Mouse (Mus musculus): ENCODE measurements around the gene Rbms3. TPM values are rescaled to one million over a fixed set of nuclear protein-coding genes. Genes with fewer than 3 reads are reported as not detected.

Rbms3 gene
- polyA plus RNA-seq, 1 experiment, result 2.3 TPM

DNA sequence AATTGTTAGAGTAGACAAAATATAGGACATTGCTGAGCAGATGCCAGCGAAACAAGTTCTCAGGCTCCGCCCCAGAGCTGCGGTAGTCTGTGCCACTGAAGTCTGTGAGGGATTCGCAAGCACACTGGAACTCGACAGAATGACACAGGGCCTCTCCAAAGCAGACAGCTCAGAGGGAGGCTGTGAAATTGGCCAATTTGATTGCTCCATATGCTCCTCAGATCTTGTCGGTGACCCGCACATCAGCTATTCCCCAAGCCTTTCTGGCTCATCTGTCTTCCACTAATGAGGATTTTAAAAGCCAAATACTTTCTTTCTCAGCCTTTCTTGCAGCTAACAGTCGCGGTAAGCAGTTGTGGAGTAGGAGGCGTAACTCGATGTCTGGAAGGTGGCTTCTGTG lies 120.8 kb downstream of the Rbms3 start:
- WGBS, result 79% methylated on average over 11 of the region's 11 CpGs
- DNase-seq (ENCODE audit: low read depth, low spot score), result no peak

DNA sequence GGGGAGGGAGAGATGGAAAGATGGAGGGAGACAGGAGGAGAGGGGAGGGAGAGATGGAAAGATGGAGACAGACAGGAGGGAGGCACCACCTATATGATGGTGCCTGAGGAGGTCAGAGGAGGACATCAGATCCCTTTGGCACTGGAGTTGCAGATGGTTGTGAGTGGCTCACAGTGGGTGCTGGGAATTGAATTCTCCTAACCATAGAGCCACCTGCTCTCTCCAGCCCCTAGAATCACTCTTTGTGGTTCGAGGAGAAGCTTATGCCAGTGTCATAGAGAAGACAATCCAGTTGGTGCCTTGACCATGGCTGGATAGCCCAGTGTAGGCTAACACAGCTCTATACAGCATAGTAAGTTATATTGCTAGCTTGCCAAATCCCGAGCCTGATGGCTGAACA lies 137.8 kb downstream of the Rbms3 start:
- DNase-seq (ENCODE audit: low read depth, low spot score), result no peak
- WGBS, result 58% methylated on average over 2 of the region's 2 CpGs

DNA sequence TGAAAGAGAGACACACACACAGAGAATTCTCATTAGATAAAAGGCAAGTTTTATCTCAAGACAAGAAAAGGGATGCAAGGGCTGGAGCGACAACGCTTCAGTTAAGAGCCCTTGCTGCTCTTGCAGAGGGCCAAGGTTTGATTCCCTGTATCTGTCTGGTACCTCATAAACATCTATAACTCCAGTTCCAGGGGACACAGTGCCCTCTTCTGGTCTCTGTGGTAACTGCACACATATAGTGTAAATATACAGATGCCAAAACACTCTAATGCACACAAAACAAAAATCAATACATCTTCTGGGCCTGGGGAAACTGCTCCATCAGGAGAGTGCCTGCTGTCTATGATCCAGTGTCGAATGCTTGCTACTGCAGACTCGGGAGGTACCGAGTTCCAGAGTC lies 145.3 kb downstream of the Rbms3 start:
- no peak for DNase-seq (ENCODE audit: low read depth, low spot score)
- WGBS, result 91% methylated on average over 5 of the region's 5 CpGs

DNA sequence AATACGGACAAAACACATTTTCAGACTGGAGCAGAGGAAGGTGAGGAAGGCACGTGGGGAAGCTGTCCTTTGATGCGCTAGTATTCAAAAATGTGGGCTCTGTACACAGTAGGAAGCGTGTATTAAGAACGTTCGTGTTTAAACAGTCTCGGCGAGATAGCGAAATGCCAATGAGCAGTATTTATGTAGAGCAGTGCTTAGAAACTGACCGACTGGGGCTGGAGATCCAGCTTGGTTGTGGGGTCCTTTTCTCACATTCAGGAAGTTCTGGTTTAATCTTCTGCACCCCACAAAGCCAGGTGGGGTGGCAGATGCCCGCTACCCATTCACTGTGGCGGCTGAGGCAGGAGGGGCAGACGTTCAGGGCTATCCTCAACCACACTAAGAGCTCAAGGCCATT lies 153.0 kb downstream of the Rbms3 start:
- DNase-seq (ENCODE audit: low read depth, low spot score), result no peak
- 85% methylated on average over 13 of the region's 13 CpGs for WGBS

DNA sequence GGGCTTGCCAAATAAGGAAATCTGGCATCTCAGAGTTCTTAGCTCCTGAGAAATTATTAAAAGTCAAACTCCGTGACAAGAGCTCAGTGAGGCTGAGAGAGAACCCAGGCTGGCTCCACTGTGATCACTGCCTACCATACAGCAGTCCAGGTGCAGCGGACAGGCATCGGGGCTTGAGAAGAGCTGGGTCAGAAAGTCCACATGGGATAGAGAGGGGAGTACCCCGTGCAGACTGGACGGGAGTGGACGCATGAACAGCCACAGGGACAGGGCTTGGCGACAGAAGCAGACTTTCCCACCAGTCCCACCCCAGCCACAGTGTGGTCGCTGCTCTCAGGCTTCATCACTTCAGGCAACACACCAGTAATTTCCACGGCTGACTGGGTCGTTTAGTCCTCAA lies 176.9 kb downstream of the Rbms3 start:
- 59% methylated on average over 10 of the region's 10 CpGs for WGBS
- no peak for DNase-seq (ENCODE audit: low read depth, low spot score)

DNA sequence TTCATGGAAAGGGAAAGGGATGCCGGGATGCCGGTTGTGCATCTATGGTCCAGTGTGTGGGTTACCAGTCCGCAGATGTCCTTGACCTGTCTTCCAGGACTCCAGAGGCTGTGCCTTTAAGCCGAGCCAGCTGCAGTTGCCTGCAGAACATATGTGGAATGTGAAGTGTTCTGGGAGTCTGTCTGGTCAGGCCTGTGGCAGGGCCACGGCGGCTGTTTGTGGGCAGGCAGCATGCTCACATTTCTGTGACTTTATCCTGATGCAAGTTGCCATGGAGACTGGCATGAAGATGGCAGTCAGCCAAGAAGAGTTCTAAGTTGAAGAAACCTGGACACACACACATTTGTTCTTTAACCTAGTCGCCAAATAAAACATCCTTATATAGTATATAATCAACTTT lies 187.1 kb downstream of the Rbms3 start:
- WGBS, result 66% methylated on average over 7 of the region's 7 CpGs
- no peak for DNase-seq (ENCODE audit: low read depth, low spot score)

GRCm38 (mm10) chr9:117435856-117436255 lies 193.9 kb downstream of the Rbms3 start:
- no peak for DNase-seq (ENCODE audit: low read depth, low spot score)
- 52% methylated on average over 2 of the region's 2 CpGs for WGBS

DNA sequence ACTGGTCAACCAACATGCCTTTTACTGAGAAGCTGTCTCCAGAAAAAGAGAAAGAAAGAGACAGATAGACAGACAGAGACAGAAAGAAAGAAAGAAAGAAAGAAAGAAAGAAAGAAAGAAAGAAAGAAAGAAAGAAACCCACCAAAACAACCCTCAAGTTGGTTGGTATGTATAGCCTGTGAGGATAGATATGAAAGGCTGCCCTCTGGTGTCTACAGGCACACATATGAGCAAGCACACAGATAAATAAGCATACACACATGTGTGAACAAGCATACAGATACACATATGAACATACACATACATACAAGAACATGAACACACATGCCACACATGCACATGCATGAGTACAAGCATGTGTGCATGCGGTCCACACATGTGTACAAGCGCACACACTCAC lies 199.0 kb downstream of the Rbms3 start:
- no peak for DNase-seq (ENCODE audit: low read depth, low spot score)
- WGBS, result 95% methylated on average over 2 of the region's 2 CpGs

GRCm38 (mm10) chr9:117429217-117430105 lies 200.3 kb downstream of the Rbms3 start:
- no peak for DNase-seq (ENCODE audit: low read depth, low spot score)
- 85% methylated on average over 7 of the region's 7 CpGs for WGBS

- WGBS, result 68% methylated on average over 5 of the region's 5 CpGs
- DNase-seq (ENCODE audit: low read depth, low spot score), result no peak
Observed at GRCm38 (mm10) chr9:117423259-117423658, 206.5 kb downstream of the Rbms3 start.

DNA sequence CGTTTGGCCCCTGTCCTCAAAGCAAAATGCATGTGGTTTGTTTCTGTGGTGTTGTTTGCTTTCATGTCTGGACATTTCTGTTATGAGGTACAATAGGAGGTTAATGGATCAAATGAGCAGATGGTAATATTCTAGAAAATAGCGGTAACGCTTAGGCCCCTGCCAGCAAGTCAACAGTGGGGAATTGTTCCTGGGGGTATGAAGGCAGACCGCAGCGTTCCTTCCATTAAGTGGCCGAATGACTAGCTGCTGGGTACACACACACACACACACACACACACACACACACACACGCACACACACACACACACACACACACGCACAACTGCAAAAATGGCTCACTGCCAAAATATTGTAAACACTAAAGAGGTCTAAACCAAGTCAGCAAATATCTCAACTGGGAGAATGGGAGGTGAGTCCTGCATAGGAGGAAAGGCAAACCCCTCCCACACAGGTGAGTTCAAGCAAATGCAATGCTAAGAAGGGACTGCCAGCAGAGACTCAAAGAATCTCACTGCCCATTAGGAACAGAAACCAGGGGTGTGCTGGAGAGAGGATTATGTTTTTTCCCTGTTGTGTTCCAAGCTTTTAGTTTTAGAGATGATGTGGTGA lies 209.7 kb downstream of the Rbms3 start:
- 73% methylated on average over 8 of the region's 8 CpGs for WGBS
- no peak for DNase-seq (ENCODE audit: low read depth, low spot score)

DNA sequence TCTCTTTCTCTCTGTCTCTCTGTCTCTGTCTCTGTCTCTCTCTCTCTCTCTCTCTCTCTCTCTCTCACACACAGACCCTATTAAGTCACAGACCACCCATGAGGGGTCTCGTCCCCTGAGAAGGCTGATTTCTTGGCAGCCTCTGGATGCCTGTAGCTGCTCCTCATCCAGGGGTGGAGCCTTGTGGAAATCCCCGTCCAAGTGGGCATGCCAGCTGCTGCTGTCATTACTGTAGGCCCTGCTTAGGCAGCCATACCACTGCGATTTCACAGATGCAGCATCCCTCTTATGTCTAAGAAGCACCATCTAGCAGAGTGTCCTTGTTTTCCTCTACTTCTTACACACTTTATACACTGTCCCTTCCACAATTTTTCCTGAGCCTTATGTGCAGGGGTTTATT lies 216.5 kb downstream of the Rbms3 start:
- DNase-seq (ENCODE audit: low read depth, low spot score), result no peak
- 57% methylated on average over 3 of the region's 3 CpGs for WGBS

GRCm38 (mm10) chr9:117412584-117412983 lies 217.1 kb downstream of the Rbms3 start:
- WGBS, result 71% methylated on average over 2 of the region's 2 CpGs
- DNase-seq (ENCODE audit: low read depth, low spot score), result no peak

GRCm38 (mm10) chr9:117404621-117405020 lies 225.1 kb downstream of the Rbms3 start:
- DNase-seq (ENCODE audit: low read depth, low spot score), result no peak
- WGBS, result 89% methylated on average over 4 of the region's 4 CpGs

GRCm38 (mm10) chr9:117400262-117400671 lies 229.4 kb downstream of the Rbms3 start:
- 23% methylated on average over 7 of the region's 7 CpGs for WGBS
- no peak for DNase-seq (ENCODE audit: low read depth, low spot score)

DNA sequence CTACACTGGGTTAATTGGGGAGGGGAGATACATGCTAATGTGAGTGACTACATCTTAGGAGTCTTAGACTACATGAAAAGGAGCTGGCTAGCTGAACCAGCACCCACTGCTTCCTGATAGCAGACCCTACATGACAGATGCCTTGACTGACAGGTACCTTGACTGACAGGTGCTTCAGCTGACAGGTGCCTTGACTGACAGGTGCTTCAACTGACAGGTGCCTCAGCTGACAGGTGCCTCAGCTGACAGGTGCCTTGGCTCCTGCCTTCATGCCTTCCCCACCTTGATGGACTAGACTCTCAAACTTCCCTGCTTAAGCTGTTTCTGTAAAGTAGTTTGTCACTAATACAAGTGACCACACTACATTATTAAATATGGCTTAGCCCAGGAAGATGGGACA lies 232.6 kb downstream of the Rbms3 start:
- no peak for DNase-seq (ENCODE audit: low read depth, low spot score)

DNA sequence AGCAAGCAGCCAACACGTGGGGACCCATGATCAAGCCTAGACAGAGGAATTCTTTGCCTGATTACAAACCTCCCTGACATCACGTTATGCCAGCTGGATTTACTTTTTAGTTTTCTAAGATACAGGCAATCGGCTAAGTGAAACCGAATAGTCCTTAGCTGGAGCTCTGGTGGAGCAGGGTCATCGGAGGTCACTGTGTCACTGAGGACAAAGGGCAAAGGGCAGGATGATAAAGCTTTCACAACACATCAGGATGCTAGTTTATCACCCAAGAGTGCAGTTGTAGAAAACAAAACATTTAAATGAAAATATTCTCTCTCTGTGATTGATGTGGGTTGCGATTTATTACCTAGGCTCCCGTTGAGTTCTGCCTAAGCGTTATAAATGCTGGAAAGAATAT lies 233.1 kb downstream of the Rbms3 start:
- 79% methylated on average over 8 of the region's 8 CpGs for WGBS

DNA sequence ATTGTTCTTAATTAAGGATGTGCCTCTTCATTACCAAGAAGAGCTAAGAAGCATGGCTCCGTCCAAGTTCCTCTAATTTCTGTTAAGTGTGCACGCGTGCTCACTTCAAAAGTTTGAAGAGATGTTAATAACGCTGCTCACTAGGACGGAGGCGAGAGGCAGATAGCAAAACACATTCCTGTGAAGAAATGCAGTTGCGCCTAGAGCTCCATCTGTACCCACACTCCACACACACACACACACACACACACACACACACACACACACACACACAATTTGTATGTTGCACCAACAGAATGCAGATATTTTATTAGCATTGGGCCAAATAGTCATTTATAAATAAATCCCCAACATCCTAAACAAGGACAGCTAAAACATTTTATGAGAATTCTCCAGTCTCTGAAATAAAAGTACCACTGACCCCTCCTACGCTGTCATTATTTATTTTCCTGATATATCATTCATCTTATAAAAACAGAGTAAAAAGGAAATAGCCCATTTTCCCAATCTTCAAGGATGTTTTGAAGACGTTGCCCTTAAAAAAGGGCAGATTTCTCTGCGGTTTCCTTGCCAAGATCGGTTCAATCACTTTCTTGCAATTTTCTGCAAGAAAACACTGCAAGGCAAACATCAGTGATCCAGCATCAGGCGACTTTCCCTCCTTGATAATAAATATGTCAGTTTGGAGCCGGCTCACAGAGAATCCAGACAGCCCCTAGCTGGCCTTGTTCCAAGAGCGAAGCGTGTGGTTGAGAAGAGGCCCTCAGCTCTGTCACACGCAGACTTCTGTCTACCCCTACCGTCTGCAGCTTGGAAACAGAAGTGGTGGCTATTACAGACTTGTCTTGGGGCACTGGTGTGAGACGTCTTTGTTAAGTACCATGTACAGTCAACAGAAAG lies 235.8 kb downstream of the Rbms3 start:
- WGBS, result 48% methylated on average over 18 of the region's 18 CpGs
- DNase-seq (ENCODE audit: low read depth, low spot score), result no peak

More for the DNA sequence above, 233.1 kb downstream of the Rbms3 start:
- no peak for DNase-seq (ENCODE audit: low read depth, low spot score)

DNA sequence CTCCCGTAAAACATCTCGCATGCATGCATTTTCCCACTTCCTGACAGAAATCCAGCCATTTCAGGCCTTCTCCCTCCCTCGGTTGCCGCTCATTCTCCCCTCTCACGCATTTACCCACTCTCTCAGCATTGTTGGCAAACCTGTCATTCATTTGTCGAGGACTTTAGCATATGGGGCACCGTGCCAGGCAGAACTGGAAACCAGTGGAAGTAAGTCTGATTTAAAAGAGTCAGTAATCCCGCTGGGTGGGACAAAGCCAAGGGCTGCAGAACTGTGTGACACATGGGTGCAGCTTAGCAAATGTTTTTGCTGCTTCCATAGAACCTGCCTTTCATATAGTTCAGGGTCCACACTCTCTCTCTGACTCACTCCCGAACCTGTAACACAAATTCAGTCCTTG lies 241.7 kb downstream of the Rbms3 start:
- 59% methylated on average over 9 of the region's 9 CpGs for WGBS
- no peak for DNase-seq (ENCODE audit: low read depth, low spot score)

DNA sequence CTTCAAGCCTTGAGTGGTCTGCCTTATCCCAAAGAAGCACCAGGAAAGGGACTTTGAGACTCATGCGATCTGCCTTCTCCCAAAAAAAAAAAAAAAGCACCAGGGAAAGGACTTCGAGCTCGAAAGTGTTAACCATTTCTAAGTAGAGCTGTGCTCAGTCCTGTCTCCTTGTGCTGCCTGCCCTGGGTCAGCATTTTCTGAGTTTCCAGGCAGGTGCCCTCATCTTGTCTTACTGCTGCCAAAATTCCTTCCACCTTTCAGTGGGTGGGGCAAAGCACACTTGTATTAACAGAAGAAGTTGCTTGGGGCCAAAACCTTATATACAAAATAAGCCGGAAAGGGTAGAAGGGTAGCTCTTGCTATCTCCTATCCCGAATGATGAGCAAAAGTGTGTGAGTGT lies 248.8 kb downstream of the Rbms3 start:
- DNase-seq (ENCODE audit: low read depth, low spot score), result no peak
- WGBS, result 29% methylated on average over 5 of the region's 5 CpGs

Measured in large intestine, adult 2 months (tissue).